ENCODE assay signal across 8 mouse cellular contexts in genomic region chr6:56832407-56832796, GRCm38 (mm10). TPM values are rescaled to one million over a fixed set of nuclear protein-coding genes. Genes with fewer than 3 reads are reported as not detected.
DNase-seq lines count a peak whose midpoint lies in the region; ATAC-seq lines count a peak whose summit lies in the region.

No protein-coding gene starts in this region.

- H3K27me3 ChIP-seq in erythroblast, embryonic 14.5 days (ENCODE audit: control insufficient read depth): peaks cover 28% of the 10 kb centered on the region
- no peaks in the 10 kb centered on the region for H3K27me3 ChIP-seq in liver, embryonic 11.5 days (replicated peaks; ENCODE audit: control insufficient read depth, insufficient read depth, low read length)

- no peak for ATAC-seq in erythroblast, adult 5-6 weeks (replicated peaks; ENCODE audit: low FRiP score, poor library complexity, severe bottlenecking)
- peak; percentile 10; the same call in 1 of the 2 replicates for ATAC-seq in liver, embryonic 11.5 days (replicated peaks; ENCODE audit: low FRiP score)

- H3K4me3 ChIP-seq in erythroblast, embryonic 14.5 days (replicated peaks): peak overlapping the region; percentile 69
- peak overlapping the region; percentile 68 for H3K4me3 ChIP-seq in liver, embryonic 11.5 days (ENCODE audit: low read depth, low read length)

- peak; percentile 52 for DNase-seq in NIH3T3 (ENCODE audit: low read depth)
- DNase-seq in forelimb bud, embryonic 11.5 days (ENCODE audit: low read depth, low spot score): peak; percentile 24
- DNase-seq in liver, embryonic 11.5 days (ENCODE audit: low spot score): no peak
- DNase-seq in retina, postnatal 1 day: peak; percentile 41
- no peak for DNase-seq in T-cell, adult 2 months (ENCODE audit: low spot score)
- no peak for DNase-seq in testis, postnatal 10 days (ENCODE audit: low spot score)

- 2% methylated on average over 15 of the region's 15 CpGs for WGBS in liver, embryonic 11.5 days

- H3K36me3 ChIP-seq in erythroblast, embryonic 14.5 days (ENCODE audit: control insufficient read depth): no peaks in the 10 kb centered on the region
- H3K36me3 ChIP-seq in liver, embryonic 11.5 days (ENCODE audit: control insufficient read depth, insufficient read depth, low read length): peaks cover 9% of the 10 kb centered on the region; the same call in 1 of the 2 replicates

- H3K4me2 ChIP-seq in liver, embryonic 11.5 days: peak overlapping the region; percentile 79

- H3K9me3 ChIP-seq in erythroblast, embryonic 14.5 days (ENCODE audit: control insufficient read depth, low read length): no peaks in the 10 kb centered on the region
- H3K9me3 ChIP-seq in liver, embryonic 11.5 days (ENCODE audit: control insufficient read depth, low read length): no peaks in the 10 kb centered on the region

- peak overlapping the region; percentile 76 for H3K9ac ChIP-seq in liver, embryonic 11.5 days (ENCODE audit: low read depth, low read length)

- H3K27ac ChIP-seq in liver, embryonic 11.5 days (ENCODE audit: low read depth, low read length): peak overlapping the region; percentile 30; the same call in 1 of the 2 replicates

- peaks cover 13% of the 10 kb centered on the region for H3K4me1 ChIP-seq in erythroblast, embryonic 14.5 days (ENCODE audit: control insufficient read depth)
- H3K4me1 ChIP-seq in liver, embryonic 11.5 days (replicated peaks; ENCODE audit: control insufficient read depth, insufficient read depth, low read length): peaks cover 4% of the 10 kb centered on the region

RNA-seq across cellular contexts. Expression of gene Fkbp9, which starts 0.5 kb away (rescaled TPM):
- 0.04 and 0.05 TPM in 2 replicates for polyA plus RNA-seq in erythroblast, embryonic 14.5 days (2012)
- total RNA-seq in erythroblast, adult 5-6 weeks (2015; ENCODE audit: low replicate concordance): 1.3 TPM in 1 of 2 replicates, not detected in the other
- 1.3 and 2.5 TPM in 2 replicates for total RNA-seq in erythroblast, adult 5-6 weeks (2017; ENCODE audit: low replicate concordance)
- 56.8 and 57.5 TPM in 2 replicates for polyA plus RNA-seq in liver, embryonic 11.5 days (2014; fragmentation: Nextera tagmentation; extraction: Ambion mirVana)

RNA-seq across cellular contexts. Expression of gene Kbtbd2, which starts 34.8 kb away (rescaled TPM):
- polyA plus RNA-seq in erythroblast, embryonic 14.5 days (2012): 0.36 and 0.48 TPM in 2 replicates
- 42.7 and 44.9 TPM in 2 replicates for total RNA-seq in erythroblast, adult 5-6 weeks (2015; ENCODE audit: low replicate concordance)
- 172 and 196 TPM in 2 replicates for total RNA-seq in erythroblast, adult 5-6 weeks (2017; ENCODE audit: low replicate concordance)
- 24.4 and 27.9 TPM in 2 replicates for polyA plus RNA-seq in liver, embryonic 11.5 days (2014; fragmentation: Nextera tagmentation; extraction: Ambion mirVana)

Comparison
In these comparisons a context has a peak if more than half of its experiments do, and no peak if none do; other contexts are left out.
1. DNase-seq: peak in NIH3T3 (single experiment), forelimb bud, embryonic 11.5 days (single experiment) and retina, postnatal 1 day (single experiment); none in liver, embryonic 11.5 days (single experiment), T-cell, adult 2 months (single experiment) and testis, postnatal 10 days (single experiment).
2. RNA of gene Fkbp9, which starts 0.5 kb away (polyA plus RNA-seq): 56.8 to 57.5 TPM in liver, embryonic 11.5 days; 0.04 to 0.05 TPM in erythroblast, embryonic 14.5 days; every median in the first group is over 10 times any median in the second.
3. RNA of gene Kbtbd2, which starts 34.8 kb away (polyA plus RNA-seq): 24.4 to 27.9 TPM in liver, embryonic 11.5 days; 0.36 to 0.48 TPM in erythroblast, embryonic 14.5 days; every median in the first group is over 10 times any median in the second.